Mouse (Mus musculus) midbrain, embryonic 10.5 days (tissue): ENCODE data around the gene Mybpc2. TPM values are rescaled to one million over a fixed set of nuclear protein-coding genes. Genes with fewer than 3 reads are reported as not detected.

ENCODE experiments used
- DNase-seq: peaks from one replicate; pipeline ENCODE4 v3.0.0-alpha.2; 2017; ENCODE audit warnings: low spot score
- H3K27ac ChIP-seq: fragments of 300-500 bp; sonication (generic); replicated peaks from 2 replicates; pipeline ENCODE4 v1.5.1; 2016; ENCODE audit warnings: mild to moderate bottlenecking
- H3K27me3 ChIP-seq: fragments of 300-500 bp; sonication (generic); 2 replicates; pipeline ENCODE4 v1.6.1; 2016; ENCODE audit warnings: low read depth, mild to moderate bottlenecking; ENCODE audit not compliant: poor library complexity, severe bottlenecking
- H3K36me3 ChIP-seq: fragments of 300-500 bp; sonication (generic); 2 replicates; pipeline ENCODE4 v1.6.1; 2016; ENCODE audit warnings: mild to moderate bottlenecking, moderate library complexity
- H3K4me1 ChIP-seq: fragments of 300-500 bp; sonication (generic); 2 replicates; pipeline ENCODE4 v1.6.1; 2016
- H3K4me3 ChIP-seq: fragments of 300-500 bp; sonication (generic); 2 replicates; pipeline ENCODE4 v1.5.1; 2016; ENCODE audit warnings: mild to moderate bottlenecking, moderate library complexity
- H3K9me3 ChIP-seq: fragments of 300-500 bp; sonication (generic); replicated peaks from 2 replicates; pipeline ENCODE4 v1.6.1; 2016; ENCODE audit warnings: mild to moderate bottlenecking
- WGBS: fragments of 180-500 bp; shearing (Covaris S2); methylation state at CpG from one replicate; pipeline ENCODE4 v1.1.7; 2016; 5-methylcytosine and 5-hydroxymethylcytosine counted together
- polyA plus RNA-seq: library from polyadenylated mRNA; unstranded; fragments of >200 nt; fragmentation: Nextera tagmentation; extraction: Ambion mirVana; gene quantifications from 2 replicates; pipeline ENCODE4 v1.2.1, GENCODE M21; 2016

Mybpc2 gene
- polyA plus RNA-seq, 1 experiment from 2014 or later, result 0.20 TPM

DNA sequence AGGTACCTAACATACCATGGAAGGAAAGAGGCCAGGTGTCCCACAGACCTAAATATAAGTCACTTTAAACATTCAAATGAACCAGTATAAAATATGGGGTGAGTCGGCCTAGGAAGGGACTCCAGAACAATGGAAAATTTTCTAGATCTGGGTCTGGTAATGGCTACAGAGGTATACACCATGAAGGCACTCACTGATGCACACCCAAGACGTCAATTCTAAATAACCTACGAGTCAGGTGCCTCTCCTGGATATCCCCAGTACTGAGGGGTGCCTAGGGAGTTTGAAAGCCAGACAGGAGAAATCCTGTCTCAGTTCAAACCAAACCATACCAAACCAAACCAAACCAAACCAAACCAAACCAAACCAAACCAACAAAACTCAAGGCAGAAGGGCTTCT, 6.1 kb upstream of the Mybpc2 start:
- Histone ChIP-seq H3K36me3 (peaks cover 34% of the 10 kb centered on the region), H3K9me3 (no peaks in the 10 kb centered on the region), H3K27ac (no peak overlapping the region), H3K4me3 (no peak overlapping the region), H3K4me1 (peaks cover 14% of the 10 kb centered on the region), H3K27me3 (peaks cover 48% of the 10 kb centered on the region)
- WGBS, result 75% methylated on average over 3 of the region's 3 CpGs
- no peak for DNase-seq

DNA sequence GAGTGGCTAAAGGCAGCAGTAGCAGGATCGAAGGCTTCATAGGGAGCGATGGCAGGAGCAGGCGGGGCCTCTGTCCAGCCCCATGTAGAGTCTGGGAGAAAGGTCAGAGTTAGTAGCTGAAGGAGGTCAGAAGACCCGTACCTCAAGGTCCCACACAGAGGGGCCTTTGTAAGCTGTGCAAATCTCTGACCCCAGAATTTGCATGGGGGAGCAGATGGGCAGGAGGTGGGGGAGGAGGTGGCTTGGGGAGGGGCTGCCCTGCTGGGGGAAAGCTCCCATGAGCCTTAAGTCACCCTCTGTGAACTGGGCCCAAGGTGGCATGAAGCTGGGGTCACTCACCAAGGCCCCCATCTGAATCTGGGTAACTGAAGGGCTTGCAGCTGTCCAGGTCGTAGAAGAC, 5.1 kb upstream of the Mybpc2 start:
- Histone ChIP-seq H3K36me3 (peaks cover 24% of the 10 kb centered on the region), H3K4me3 (no peak overlapping the region), H3K27ac (no peak overlapping the region), H3K9me3 (no peaks in the 10 kb centered on the region), H3K4me1 (peaks cover 24% of the 10 kb centered on the region), H3K27me3 (peaks cover 58% of the 10 kb centered on the region)
- WGBS, result 64% methylated on average over 5 of the region's 5 CpGs
- DNase-seq, result no peak

DNA sequence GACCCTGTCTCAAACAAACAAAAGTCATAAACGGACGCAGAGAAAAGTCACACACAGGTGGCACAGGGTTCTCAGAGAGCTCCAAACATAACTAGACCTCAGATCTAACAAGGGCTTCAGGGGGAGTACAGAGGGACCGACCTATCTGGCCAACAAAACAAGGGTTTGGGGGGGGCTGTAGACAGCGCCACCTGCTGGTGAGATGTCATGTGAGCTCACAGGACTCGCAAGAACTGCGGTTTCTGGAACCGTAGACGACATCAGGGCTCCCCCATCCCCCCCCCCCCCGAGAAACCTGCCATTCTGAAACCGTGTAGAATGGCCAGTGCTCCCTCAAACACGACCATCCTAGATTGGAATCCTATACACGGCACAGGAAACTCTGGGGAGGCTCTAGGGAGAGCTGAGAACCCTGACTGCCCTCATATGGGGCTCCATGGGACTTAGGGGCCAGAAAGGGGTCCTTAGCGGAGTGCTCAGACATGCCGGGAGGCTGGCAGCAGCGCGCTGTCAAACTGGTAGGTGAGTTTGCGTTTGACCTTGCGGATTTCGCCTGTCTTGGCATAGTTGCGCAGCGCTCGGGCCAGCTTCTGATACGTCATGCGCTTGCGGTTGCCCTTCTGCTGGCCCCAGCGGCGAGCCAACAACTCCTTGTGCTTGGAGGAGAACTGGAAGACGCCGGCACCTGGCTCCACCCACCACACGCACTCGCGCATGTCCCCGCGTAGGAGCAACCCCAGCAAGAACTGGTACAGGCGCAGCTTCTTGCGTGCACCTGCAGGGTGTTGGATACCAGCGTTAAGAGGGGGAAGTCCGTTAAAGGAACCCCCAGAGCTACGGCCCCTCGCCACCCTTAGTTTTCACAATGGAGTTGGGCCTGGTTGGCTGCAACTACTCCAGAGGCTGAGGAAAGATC, 3.3 kb upstream of the Mybpc2 start:
- peak; percentile 74 for DNase-seq
- WGBS, result 7% methylated on average over 40 of the region's 40 CpGs
- peak overlapping the region; percentile 53 for H3K4me3 ChIP-seq
- H3K27ac ChIP-seq, result peak overlapping the region; percentile 59; the same call in 1 of the 2 replicates
- H3K9me3 ChIP-seq, result no peaks in the 10 kb centered on the region
- H3K36me3 ChIP-seq, result peaks cover 6% of the 10 kb centered on the region
- peaks cover 24% of the 10 kb centered on the region for H3K4me1 ChIP-seq
- H3K27me3 ChIP-seq, result peaks cover 76% of the 10 kb centered on the region

DNA sequence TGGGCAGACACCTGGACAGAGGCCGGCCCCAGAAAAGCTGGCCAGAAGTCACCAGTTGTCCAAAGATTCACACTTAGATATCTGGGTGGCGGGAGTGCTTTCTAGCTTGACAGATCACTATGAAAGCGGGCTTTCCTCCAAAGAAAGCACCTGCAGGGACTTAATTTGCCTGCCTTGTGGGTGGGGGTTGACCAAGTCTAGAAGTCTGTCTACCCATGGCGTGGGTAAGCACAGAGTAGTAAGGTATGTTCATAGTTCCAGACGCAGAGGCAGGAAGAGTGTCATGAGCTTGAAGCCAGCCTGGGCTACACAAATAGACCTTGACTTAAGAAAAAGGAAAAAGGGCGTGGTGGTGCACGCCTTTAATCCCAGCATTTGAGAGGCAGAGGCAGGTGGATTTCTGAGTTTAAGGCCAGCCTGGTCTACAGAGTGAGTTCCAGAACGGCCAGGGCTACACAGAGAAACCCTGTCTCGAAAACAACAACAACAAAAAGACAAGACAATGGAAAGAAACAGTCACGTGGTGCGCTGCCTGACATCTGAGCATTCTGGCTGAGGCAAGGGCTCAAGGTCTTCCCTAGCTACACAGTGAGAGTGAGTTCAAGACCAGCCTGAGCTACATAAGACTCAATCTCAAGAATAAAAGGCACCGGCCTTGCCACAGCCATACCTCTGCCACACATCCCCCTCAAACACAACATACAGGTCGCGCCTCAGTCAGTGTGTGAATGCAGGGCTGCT, 2.1 kb upstream of the Mybpc2 start:
- Histone ChIP-seq H3K27me3 (peaks cover 88% of the 10 kb centered on the region), H3K4me3 (no peak overlapping the region), H3K27ac (no peak overlapping the region), H3K9me3 (no peaks in the 10 kb centered on the region), H3K4me1 (peaks cover 29% of the 10 kb centered on the region), H3K36me3 (no peaks in the 10 kb centered on the region)
- WGBS, result 88% methylated on average over 14 of the region's 14 CpGs
- no peak for DNase-seq

DNA sequence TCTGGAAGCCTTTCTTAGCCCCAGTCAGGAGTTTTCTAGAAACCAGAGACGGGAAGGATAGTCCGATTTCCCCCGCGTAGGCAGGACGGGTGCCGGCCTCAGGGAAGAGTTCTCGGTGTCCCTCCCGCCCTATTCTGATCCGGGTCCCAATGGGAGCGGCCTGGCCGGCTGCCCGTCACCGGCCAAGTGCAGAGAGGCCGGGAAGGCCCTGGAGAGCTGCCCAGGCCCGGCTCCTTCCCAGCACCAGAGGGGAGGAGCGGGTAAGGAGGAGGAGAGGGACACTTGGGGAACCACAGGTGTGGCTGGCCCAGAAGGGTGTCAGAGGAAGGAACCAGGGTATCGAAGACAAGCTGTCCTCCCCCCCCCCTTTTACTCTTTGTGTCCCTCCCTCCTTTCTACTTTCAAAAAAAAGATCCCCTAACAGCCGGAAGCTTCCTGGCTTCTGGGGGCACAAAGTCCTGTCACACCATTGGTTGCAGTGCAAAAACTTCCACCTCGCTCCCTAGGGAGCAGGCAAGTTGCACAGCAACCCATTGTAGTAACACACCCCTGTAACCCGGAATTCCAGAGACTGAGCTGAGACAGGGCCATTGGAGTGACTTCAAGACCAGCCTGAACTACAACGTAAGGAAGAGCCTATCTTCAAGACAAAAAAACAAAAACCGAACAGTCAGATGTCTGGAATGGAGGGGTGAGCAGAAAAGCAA, 823 bp upstream of the Mybpc2 start:
- H3K4me3 ChIP-seq, result peak overlapping the region; percentile 9; the same call in 1 of the 2 replicates
- WGBS, result 21% methylated on average over 22 of the region's 22 CpGs
- no peaks in the 10 kb centered on the region for H3K9me3 ChIP-seq
- H3K27me3 ChIP-seq, result peaks cover 98% of the 10 kb centered on the region
- DNase-seq, result no peak
- H3K36me3 ChIP-seq, result no peaks in the 10 kb centered on the region
- peaks cover 35% of the 10 kb centered on the region for H3K4me1 ChIP-seq
- H3K27ac ChIP-seq, result peak overlapping the region; percentile 49

DNA sequence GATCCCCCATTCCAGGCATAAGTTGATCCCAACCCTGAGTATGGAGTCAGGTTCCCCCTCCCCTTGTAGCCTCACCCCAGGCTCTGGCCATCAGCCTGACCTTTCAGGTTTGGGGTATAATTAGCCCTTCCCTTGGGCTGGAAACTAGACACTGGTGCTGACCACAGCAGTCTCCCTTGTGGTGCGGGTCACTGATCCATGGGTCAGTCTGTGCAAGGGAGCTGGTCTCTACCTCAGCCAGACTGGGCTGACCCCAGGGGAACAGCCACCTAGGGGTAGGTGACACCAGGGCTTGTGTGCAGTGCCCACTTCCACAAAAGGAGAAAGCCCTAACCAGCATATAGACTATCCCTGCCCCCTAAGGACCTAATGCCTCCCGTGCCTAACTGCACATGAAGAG, 1.4 kb downstream of the Mybpc2 start:
- Histone ChIP-seq H3K4me1 (peaks cover 28% of the 10 kb centered on the region), H3K4me3 (no peak overlapping the region), H3K27ac (no peak overlapping the region), H3K27me3 (peaks cover 76% of the 10 kb centered on the region), H3K36me3 (no peaks in the 10 kb centered on the region), H3K9me3 (no peaks in the 10 kb centered on the region)
- DNase-seq, result no peak
- WGBS, result 91% methylated on average over 2 of the region's 2 CpGs

DNA sequence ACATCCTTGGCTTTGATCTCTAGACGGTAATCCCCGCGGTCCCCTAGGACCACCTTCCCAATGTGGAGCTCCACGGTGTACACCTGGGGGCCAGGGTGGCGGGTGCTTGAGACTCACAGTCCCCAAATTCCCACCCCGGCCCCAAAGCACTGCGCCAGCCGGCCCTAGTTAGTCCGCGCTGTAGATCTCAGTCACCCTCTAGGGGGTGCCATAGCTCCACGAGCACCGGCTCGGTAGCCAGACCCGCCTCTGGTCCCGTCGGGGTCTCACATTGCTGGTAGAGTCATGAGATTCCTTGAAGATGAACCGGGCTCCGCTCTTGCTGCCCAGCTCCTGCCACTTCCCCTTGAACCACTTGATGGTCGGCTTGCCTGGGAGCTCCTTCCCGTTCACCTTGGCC, 2.7 kb downstream of the Mybpc2 start:
- Histone ChIP-seq H3K4me1 (peaks cover 22% of the 10 kb centered on the region), H3K27me3 (peaks cover 63% of the 10 kb centered on the region), H3K36me3 (no peaks in the 10 kb centered on the region), H3K27ac (no peak overlapping the region), H3K9me3 (no peaks in the 10 kb centered on the region), H3K4me3 (peak overlapping the region; percentile 36)
- peak; percentile 67 for DNase-seq
- WGBS, result 2% methylated on average over 20 of the region's 20 CpGs

DNA sequence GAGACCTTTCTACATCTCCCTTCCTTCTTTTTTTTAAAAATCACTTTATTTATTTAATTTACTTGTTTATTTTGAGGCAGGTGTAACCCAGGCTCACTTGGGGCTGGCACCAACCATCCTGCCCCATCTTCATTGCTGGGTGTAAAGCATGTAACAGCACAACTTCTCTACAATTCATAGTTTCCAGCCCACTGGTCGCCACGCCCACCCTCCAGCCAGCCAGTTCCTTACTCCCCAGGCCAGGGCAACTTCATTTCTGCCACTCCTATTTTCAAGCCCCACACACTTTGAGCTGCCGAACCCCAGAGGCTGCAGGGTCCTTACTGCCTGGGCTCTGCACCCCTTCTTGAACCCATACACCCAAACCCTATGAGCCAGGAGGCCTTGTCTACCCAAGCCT, 3.5 kb downstream of the Mybpc2 start:
- no peak overlapping the region for H3K27ac ChIP-seq
- H3K27me3 ChIP-seq, result peaks cover 55% of the 10 kb centered on the region
- peaks cover 22% of the 10 kb centered on the region for H3K4me1 ChIP-seq
- WGBS, result 65% methylated on average over 3 of the region's 3 CpGs
- no peaks in the 10 kb centered on the region for H3K9me3 ChIP-seq
- 0 out of 2 replicates have a peak overlapping the region, but pooled peaks have one; percentile 36 for H3K4me3 ChIP-seq
- no peaks in the 10 kb centered on the region for H3K36me3 ChIP-seq
- no peak for DNase-seq

DNA sequence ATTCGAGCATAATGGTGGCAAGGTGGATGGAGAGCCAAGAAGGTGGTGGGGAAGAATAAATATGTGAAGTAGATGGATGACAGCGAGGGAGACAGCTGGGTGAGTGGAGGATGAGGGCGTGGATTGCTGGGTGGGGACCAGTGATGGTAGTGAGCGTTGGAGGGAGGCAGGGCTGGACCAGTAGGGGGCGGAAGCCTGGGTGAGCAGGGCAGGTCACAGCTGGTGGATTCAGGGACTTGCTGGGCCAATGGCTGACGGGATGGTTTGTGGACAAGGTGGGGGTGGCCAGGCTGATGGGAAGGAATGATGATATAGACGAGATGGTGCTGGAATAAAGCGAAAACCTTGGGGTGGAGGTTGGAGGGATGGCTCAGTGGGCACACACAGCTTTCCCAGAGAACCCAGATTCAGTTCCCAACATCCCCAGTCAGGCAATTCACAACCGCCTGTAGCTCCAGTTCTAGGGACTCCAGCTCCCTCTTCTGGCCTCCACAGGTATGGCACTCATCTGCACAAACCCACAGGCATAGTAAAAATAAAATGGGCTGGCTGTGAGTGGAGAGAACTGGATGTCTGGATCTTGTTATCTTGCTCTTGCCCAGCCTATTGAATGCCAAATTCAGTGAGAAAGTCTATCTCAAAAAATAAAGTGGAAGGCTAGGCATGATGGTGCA, 5.1 kb downstream of the Mybpc2 start:
- Histone ChIP-seq H3K4me1 (peaks cover 10% of the 10 kb centered on the region), H3K36me3 (no peaks in the 10 kb centered on the region), H3K9me3 (no peaks in the 10 kb centered on the region), H3K27ac (no peak overlapping the region), H3K27me3 (peaks cover 39% of the 10 kb centered on the region), H3K4me3 (no peak overlapping the region)
- no peak for DNase-seq
- 75% methylated on average over 9 of the region's 9 CpGs for WGBS

DNA sequence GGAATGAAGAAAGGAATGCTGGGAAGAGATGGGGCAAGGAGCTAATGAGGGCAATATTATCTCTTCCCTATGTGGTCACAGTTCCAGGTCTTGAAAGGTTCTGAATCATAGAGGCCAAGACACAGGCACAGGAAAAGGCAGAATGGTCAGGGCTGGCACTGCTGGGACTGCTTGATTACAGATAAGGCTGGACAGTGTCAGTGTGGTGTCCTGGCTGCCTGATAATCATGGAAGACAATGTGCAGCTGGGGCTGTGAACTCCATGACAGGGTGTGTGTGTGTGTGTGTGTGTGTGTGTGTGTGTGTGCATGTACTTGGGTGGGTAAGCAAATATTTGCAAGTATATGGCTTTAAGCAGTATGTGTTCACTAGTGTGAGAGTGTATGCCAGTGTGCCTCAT, 17.0 kb downstream of the Mybpc2 start:
- Histone ChIP-seq H3K27me3 (0 out of 2 replicates have a peak, but pooled peaks cover 7% of the 10 kb centered on the region), H3K9me3 (peaks cover 5% of the 10 kb centered on the region; the same call in 1 of the 2 replicates), H3K4me1 (no peaks in the 10 kb centered on the region), H3K36me3 (no peaks in the 10 kb centered on the region), H3K27ac (no peak overlapping the region), H3K4me3 (no peak overlapping the region)
- no peak for DNase-seq

DNA sequence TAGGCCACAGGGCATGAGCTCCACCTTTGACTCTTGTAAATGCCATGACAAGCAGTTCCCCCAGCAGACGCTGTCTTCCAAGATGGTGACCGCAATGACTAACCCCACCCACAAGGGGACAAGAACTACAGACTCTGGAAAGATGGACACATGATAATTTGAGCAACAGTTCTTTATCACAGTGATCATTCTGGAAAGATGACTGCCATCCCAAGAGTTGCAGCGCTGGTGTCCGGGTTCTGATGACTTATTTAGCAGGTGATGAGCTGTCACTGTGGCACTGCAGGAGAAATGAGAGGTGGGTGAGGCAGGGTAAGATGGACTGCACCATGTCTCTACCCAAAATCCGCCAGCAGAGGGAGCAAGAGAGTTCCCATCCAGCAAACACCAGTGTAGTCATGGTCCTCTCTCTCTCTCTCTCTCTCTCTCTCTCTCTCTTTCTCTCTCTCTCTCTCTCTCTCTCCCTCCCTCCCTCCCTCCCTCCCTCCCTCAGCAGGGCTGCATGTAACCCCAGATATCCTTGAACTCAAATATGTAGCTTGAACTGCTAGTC, 22.8 kb downstream of the Mybpc2 start:
- 44% methylated on average over 5 of the region's 5 CpGs for WGBS
- peak; percentile 75 for DNase-seq

DNA sequence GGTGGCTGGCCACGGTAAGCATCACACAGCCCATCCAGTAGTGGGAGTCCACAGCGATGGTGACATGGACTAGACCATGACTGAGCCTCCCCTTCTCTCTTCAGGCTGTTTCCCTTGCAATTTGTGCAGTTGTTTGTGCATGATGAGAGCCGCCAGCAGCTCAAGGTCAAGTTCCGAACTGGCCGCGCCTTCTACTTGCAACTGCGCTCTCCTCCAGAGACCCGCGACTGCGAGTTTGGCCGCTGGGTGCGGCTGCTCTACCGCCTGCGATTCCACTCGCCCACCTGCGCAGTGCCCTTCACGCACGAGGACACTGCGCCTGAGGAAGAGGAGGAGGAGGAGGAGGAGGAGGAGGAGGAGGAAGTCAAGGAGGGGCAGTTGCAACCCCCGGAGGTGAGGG, 24.4 kb downstream of the Mybpc2 start:
- 63% methylated on average over 20 of the region's 20 CpGs for WGBS
- DNase-seq, result no peak

More for the DNA sequence above, 22.8 kb downstream of the Mybpc2 start:
- no peaks in the 10 kb centered on the region for H3K36me3 ChIP-seq
- H3K9me3 ChIP-seq, result 0 out of 2 replicates have a peak, but pooled peaks cover 3% of the 10 kb centered on the region
- no peak overlapping the region for H3K27ac ChIP-seq
- H3K27me3 ChIP-seq, result peaks cover 18% of the 10 kb centered on the region
- peaks cover 14% of the 10 kb centered on the region for H3K4me1 ChIP-seq
- H3K4me3 ChIP-seq, result no peak overlapping the region

More for the DNA sequence above, 24.4 kb downstream of the Mybpc2 start:
- Histone ChIP-seq H3K4me1 (peaks cover 24% of the 10 kb centered on the region), H3K36me3 (no peaks in the 10 kb centered on the region), H3K9me3 (0 out of 2 replicates have a peak, but pooled peaks cover 3% of the 10 kb centered on the region), H3K27me3 (peaks cover 18% of the 10 kb centered on the region), H3K27ac (0 out of 2 replicates have a peak overlapping the region, but pooled peaks have one; percentile 13), H3K4me3 (no peak overlapping the region; the same call in 1 of the 2 replicates)
